Comparison of ENCODE assay signal across 8 mouse cellular contexts in the genomic region with DNA sequence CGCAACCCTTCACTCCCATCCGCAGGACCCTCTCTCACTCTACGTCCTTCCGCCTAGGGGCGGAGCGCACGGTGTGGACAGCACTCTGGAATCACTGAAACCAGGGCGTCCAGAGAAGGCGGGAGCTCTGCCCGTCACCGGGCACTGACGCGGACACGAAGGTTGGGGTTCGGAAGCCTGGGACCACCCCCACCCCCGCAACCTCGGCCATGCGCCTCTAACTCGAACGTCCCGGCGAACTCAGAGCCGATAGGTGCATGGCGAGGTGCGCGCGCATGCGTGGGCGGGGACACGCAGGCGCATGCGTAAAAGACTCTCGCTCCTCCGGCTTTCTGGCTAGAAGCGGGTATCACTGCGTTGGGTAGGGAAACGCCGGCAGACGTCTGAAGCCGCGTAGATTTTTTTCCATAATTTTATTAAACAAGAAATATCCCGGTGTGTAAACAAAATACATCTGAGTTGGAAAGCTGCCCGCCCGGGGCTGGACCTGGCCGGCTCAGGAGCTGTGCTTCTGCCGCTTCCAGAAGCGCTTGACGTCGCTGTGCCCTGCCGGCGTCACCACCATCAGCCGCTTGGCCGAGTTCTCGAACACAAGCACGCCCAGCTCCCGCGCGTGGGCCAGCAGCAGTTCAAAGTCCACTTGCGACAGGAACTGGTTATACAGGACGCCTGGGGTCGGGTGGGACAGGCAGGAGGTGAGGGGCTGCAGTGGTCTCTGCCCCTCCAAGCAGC. TPM values are rescaled to one million over a fixed set of nuclear protein-coding genes. Genes with fewer than 3 reads are reported as not detected.
DNase-seq lines count a peak whose midpoint lies in the region; ATAC-seq lines count a peak whose summit lies in the region.

A gene (minus strand): TSS at position 259 of the 732 bp plus-strand sequence.

- H3K9me3 ChIP-seq in hindbrain, embryonic 13.5 days, result no peaks in the 10 kb centered on the region

- H3K4me2 ChIP-seq in hindbrain, embryonic 13.5 days, result peak within 1 kb of the TSS; percentile 90

- H3K27ac ChIP-seq in hindbrain, embryonic 13.5 days, result peak within 1 kb of the TSS; percentile 90

- peak; percentile 91 for ATAC-seq in hindbrain, embryonic 13.5 days (ENCODE audit: low FRiP score)

- peak within 1 kb of the TSS; percentile 83 for H3K9ac ChIP-seq in hindbrain, embryonic 13.5 days

- peak; percentile 98 for DNase-seq in NIH3T3 (ENCODE audit: low read depth)
- peak; percentile 99 for DNase-seq in cerebellum, postnatal 10 days
- peak; percentile 94 to 97 for DNase-seq in frontal cortex, postnatal 14 days (ENCODE audit: low spot score in 2 of 2)
- peak; percentile 96 to 97 for DNase-seq in layer of hippocampus, postnatal 25 days (ENCODE audit: extremely low spot score in 1 of 2, low spot score in 1 of 2)
- peak; percentile 97 for DNase-seq in lung, postnatal 25 days (ENCODE audit: low spot score)
- DNase-seq in retina, embryonic 14.5 days (ENCODE audit: low spot score), result peak; percentile 98
- DNase-seq in thymus, postnatal 4 days, result peak; percentile 98

- H3K36me3 ChIP-seq in hindbrain, embryonic 13.5 days, result peaks cover 34% of the 10 kb centered on the region

- H3K4me3 ChIP-seq in hindbrain, embryonic 13.5 days, result peak within 1 kb of the TSS; percentile 65

- H3K4me1 ChIP-seq in hindbrain, embryonic 13.5 days (replicated peaks), result peaks cover 22% of the 10 kb centered on the region

- H3K27me3 ChIP-seq in hindbrain, embryonic 13.5 days, result no peaks in the 10 kb centered on the region

- under 1% methylated on average over 61 of the region's 61 CpGs for WGBS in hindbrain, embryonic 13.5 days

RNA-seq across cellular contexts. Expression of the gene that starts here (rescaled TPM):
- polyA plus RNA-seq in hindbrain, embryonic 13.5 days (2015; fragmentation: Nextera tagmentation; extraction: Ambion mirVana), result 11.8 and 14.0 TPM in 2 replicates
- 10 to 100 TPM; 33.7 to 42.0 TPM for total RNA-seq in layer of hippocampus, postnatal 25 days (2021)

Comparison
In these comparisons a context has a peak if more than half of its experiments do, and no peak if none do; other contexts are left out.
1. Peak in every context shown above with its lines: DNase-seq, ATAC-seq, H3K4me3 ChIP-seq and H3K27ac ChIP-seq.